Comparison of ENCODE assay signal across 7 mouse cellular contexts in the genomic region with DNA sequence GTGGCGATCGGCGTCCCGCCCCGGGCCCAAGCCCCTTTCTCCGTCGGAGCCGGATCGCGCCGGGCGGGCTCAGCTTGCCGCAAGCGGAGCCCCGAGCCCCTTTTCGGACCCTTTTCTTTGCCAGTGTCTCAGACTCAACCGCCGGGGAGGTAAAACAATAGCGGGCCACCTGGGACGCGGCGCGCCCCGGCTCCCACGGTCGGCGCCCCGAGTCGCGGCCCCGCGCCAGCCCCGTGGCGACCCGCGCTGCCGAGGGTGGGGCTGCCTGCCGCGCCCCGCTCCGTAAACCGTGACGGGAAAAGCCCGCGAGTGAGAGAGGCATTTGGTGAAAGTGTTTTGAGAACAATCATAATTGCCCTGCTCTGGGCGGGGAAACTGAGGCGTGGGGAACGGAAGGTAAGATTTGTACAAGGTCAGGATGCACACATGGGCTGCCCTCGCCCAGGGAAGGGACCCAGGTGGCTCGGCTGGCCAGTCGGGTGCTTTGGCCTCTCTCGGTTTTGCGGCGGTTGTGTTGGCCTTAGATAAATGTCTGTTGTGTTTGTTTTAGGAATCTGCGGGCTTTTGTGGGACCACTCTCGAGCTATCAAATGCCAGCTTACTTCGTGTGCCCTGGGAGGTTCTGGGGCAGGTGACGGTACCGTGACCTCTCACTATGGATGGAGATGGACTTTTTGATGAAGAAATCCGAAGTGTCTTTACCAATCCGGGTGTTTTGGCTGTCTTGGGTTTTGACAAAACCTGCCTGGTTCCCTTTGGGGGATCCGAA. TPM values are rescaled to one million over a fixed set of nuclear protein-coding genes. Genes with fewer than 3 reads are reported as not detected.
DNase-seq lines count a peak whose midpoint lies in the region; ATAC-seq and TF ChIP-seq lines count a peak whose summit lies in the region.

No protein-coding gene starts in this region.

- H3K4me3 ChIP-seq in embryonic facial prominence, embryonic 11.5 days (ENCODE audit: low read depth, low read length): peak overlapping the region; percentile 93
- H3K4me3 ChIP-seq in heart, postnatal 0 days (ENCODE audit: low read depth, low read length): peak overlapping the region; percentile 90
- peak overlapping the region; percentile 76 for H3K4me3 ChIP-seq in liver, embryonic 15.5 days (replicated peaks)

- peak; percentile 34 for DNase-seq in retina, postnatal 1 day
- no peak for DNase-seq in retina, embryonic 14.5 days (ENCODE audit: low spot score)
- no peak for DNase-seq in embryonic facial prominence, embryonic 11.5 days (ENCODE audit: low spot score)
- no peak for DNase-seq in heart, postnatal 0 days (ENCODE audit: low spot score)
- DNase-seq in ovary, adult 18-20 months (ENCODE audit: low spot score): no peak
- DNase-seq in cerebellum, postnatal 10 days: no peak

- H3K4me1 ChIP-seq in embryonic facial prominence, embryonic 11.5 days (ENCODE audit: control insufficient read depth, insufficient read depth, low read length): peaks cover 7% of the 10 kb centered on the region
- H3K4me1 ChIP-seq in heart, postnatal 0 days (ENCODE audit: control insufficient read depth, insufficient read depth): peaks cover 27% of the 10 kb centered on the region
- H3K4me1 ChIP-seq in liver, embryonic 15.5 days (replicated peaks): peaks cover 66% of the 10 kb centered on the region

- no peaks in the 10 kb centered on the region for H3K36me3 ChIP-seq in embryonic facial prominence, embryonic 11.5 days (replicated peaks; ENCODE audit: control insufficient read depth, insufficient read depth, low read depth, low read length)
- H3K36me3 ChIP-seq in heart, postnatal 0 days (replicated peaks; ENCODE audit: control insufficient read depth, insufficient read depth, low read length): no peaks in the 10 kb centered on the region
- H3K36me3 ChIP-seq in liver, embryonic 15.5 days (replicated peaks): no peaks in the 10 kb centered on the region

- WGBS in embryonic facial prominence, embryonic 11.5 days: under 1% methylated on average over 59 of the region's 62 CpGs
- under 1% methylated on average over 37 of the region's 62 CpGs for WGBS in heart, postnatal 0 days
- under 1% methylated on average over 62 of the region's 62 CpGs for WGBS in liver, embryonic 15.5 days (ENCODE audit: insufficient replicate concordance)

- H3K9me3 ChIP-seq in embryonic facial prominence, embryonic 11.5 days (replicated peaks; ENCODE audit: control insufficient read depth, low read length): no peaks in the 10 kb centered on the region
- H3K9me3 ChIP-seq in heart, postnatal 0 days (replicated peaks; ENCODE audit: control insufficient read depth, low read length): no peaks in the 10 kb centered on the region
- no peaks in the 10 kb centered on the region for H3K9me3 ChIP-seq in liver, embryonic 15.5 days (replicated peaks)

- H3K9ac ChIP-seq in embryonic facial prominence, embryonic 11.5 days (replicated peaks; ENCODE audit: low read length): peak overlapping the region; percentile 90
- H3K9ac ChIP-seq in heart, postnatal 0 days (replicated peaks; ENCODE audit: low read depth, low read length): peak overlapping the region; percentile 89
- peak overlapping the region; percentile 65 for H3K9ac ChIP-seq in liver, embryonic 15.5 days

- peak; percentile 19; the same call in 1 of the 2 replicates for ATAC-seq in embryonic facial prominence, embryonic 11.5 days (replicated peaks; ENCODE audit: insufficient number of reproducible peaks, low FRiP score, low TSS enrichment, low read depth)
- peak; percentile 3; the same call in 1 of the 2 replicates for ATAC-seq in heart, postnatal 0 days (ENCODE audit: insufficient read depth, low read depth)
- ATAC-seq in liver, embryonic 15.5 days (ENCODE audit: insufficient read depth): peak; percentile 54

- TF ChIP-seq EP300 in heart, postnatal 0 days (IDR thresholded peaks at IDR 0.05; ENCODE audit: low read depth): no peak

- H3K27me3 ChIP-seq in embryonic facial prominence, embryonic 11.5 days (ENCODE audit: control insufficient read depth, insufficient read depth, low read length): no peaks in the 10 kb centered on the region
- H3K27me3 ChIP-seq in heart, postnatal 0 days (ENCODE audit: control insufficient read depth, insufficient read depth, low read length): no peaks in the 10 kb centered on the region
- H3K27me3 ChIP-seq in liver, embryonic 15.5 days: peaks cover 29% of the 10 kb centered on the region

- peak overlapping the region; percentile 86 for H3K4me2 ChIP-seq in embryonic facial prominence, embryonic 11.5 days (ENCODE audit: low read depth, low read length)
- H3K4me2 ChIP-seq in heart, postnatal 0 days (ENCODE audit: low read depth, low read length): peak overlapping the region; percentile 97
- H3K4me2 ChIP-seq in liver, embryonic 15.5 days: peak overlapping the region; percentile 99

- TF ChIP-seq CTCF in heart, postnatal 0 days (IDR thresholded peaks at IDR 0.05; ENCODE audit: low read depth): no peak

- peak overlapping the region; percentile 81 for H3K27ac ChIP-seq in embryonic facial prominence, embryonic 11.5 days (replicated peaks; ENCODE audit: low read depth, low read length)
- peak overlapping the region; percentile 79 for H3K27ac ChIP-seq in heart, postnatal 0 days (ENCODE audit: low read depth)
- H3K27ac ChIP-seq in liver, embryonic 15.5 days (replicated peaks): peak overlapping the region; percentile 52

RNA-seq across cellular contexts. Expression of a gene that starts 0.6 kb away (rescaled TPM):
- polyA plus RNA-seq in embryonic facial prominence, embryonic 11.5 days (2014; fragmentation: Nextera tagmentation; extraction: Ambion mirVana): 40.6 and 42.3 TPM in 2 replicates
- 23.9 and 27.1 TPM in 2 replicates for total RNA-seq in heart, postnatal 0 days (2014; rRNA removed; ENCODE audit: low replicate concordance)
- 16.6 and 18.0 TPM in 2 replicates for polyA plus RNA-seq in heart, postnatal 0 days (2015; fragmentation: Nextera tagmentation; extraction: Ambion mirVana)
- polyA plus RNA-seq in liver, embryonic 15.5 days (2015; fragmentation: Nextera tagmentation; extraction: Ambion mirVana): 4.5 TPM in 2 replicates

Comparison
In these comparisons a context has a peak if more than half of its experiments do, and no peak if none do; other contexts are left out.
1. ATAC-seq: peak in every context shown above with its lines; median percentile 54 in liver, embryonic 15.5 days; 19 in embryonic facial prominence, embryonic 11.5 days; 3 in heart, postnatal 0 days.